Mouse (Mus musculus): ENCODE measurements around the gene Pcna. TPM values are rescaled to one million over a fixed set of nuclear protein-coding genes. Genes with fewer than 3 reads are reported as not detected.

The Pcna gene
- total and polyA plus RNA-seq, 3 experiments, result 308 to 541 (median 427) TPM

DNA sequence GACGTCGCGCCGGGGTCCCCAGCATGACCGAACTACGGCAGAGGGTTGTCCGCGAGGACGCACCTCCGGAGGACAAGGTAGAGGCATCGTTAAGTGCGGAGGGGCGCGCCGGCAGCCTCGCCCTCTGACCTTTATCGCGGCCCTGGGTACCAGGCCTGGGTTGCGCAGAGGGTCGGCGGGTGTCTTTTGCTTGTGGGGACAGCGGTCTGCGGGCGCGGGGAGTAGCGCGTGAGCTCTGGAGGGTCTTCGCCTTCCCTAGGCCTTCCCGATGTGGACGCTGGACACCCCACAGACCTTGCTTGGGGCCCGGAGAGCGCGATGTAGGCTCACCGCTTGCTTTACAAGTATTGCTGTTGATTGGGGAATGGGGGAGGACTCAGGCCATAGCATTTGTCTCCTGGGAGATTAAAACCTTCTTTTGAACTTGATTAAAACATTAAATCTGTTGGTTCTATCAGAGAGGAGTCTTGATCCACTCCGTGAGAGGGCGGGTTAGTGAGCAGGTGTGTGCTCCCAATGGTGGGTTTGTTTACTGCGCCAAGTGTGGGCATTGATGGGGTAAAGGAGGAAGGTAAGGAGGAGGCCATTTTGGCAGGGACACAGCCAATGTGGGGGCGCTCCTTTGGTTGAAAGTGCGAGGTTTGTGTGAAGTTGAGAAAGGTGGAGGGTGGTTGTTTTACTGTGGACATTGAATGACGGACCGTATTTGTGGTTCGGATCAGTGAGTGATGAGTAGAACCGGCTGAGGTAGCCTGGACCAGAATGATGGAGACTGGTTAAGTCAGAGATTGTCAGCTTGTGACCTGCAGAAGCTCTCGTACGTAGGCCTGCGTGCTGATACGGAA, 10.5 kb upstream of the Pcna start:
- H3K36me3 ChIP-seq (ENCODE audit: control insufficient read depth in 1 of 2, insufficient read depth in 2 of 2, low read length in 2 of 2), result peaks cover 0 to 14% of the 10 kb centered on the region in 2 experiments; a peak in 2 of 4 replicates
- no peaks in the 10 kb centered on the region for H3K27me3 ChIP-seq (ENCODE audit: control insufficient read depth in 1 of 2, insufficient read depth in 2 of 2, low read length in 2 of 2)
- H3K4me3 ChIP-seq (ENCODE audit: control insufficient read depth in 1 of 2, insufficient read depth in 1 of 2, low read depth in 2 of 2, low read length in 2 of 2), result peak overlapping the region; percentile 97
- peak; percentile 73 for DNase-seq (ENCODE audit: low read depth, low spot score)
- H3K9me3 ChIP-seq (replicated peaks; ENCODE audit: insufficient read depth, low read length), result no peaks in the 10 kb centered on the region
- peaks cover 9% of the 10 kb centered on the region for H3K79me2 ChIP-seq (ENCODE audit: control insufficient read depth, insufficient read depth, low read length, poor library complexity)
- H3K27ac ChIP-seq (ENCODE audit: control insufficient read depth, low read depth, low read length), result peak overlapping the region; percentile 32
- H3K9ac ChIP-seq (ENCODE audit: control insufficient read depth, low read depth, low read length, poor library complexity, severe bottlenecking), result peak overlapping the region; percentile 89
- H3K4me1 ChIP-seq (ENCODE audit: control insufficient read depth in 1 of 2, insufficient read depth in 2 of 2, low read length in 2 of 2), result peaks cover 3 to 11% of the 10 kb centered on the region in 2 experiments; a peak in 3 of 4 replicates
- no peak for TF ChIP-seq MEF2A (IDR thresholded peaks at IDR 0.05; ENCODE audit: extremely low read depth, insufficient replicate concordance, low read depth, low read length, poor library complexity, severe bottlenecking)
- TF ChIP-seq NRF1 (IDR thresholded peaks at IDR 0.05; ENCODE audit: insufficient read depth, low read depth, low read length, poor library complexity, severe bottlenecking), result no peak
- TF ChIP-seq TAL1 (IDR thresholded peaks at IDR 0.05; ENCODE audit: low read length), result no peak
- TF ChIP-seq ZMIZ1 (IDR thresholded peaks at IDR 0.05; ENCODE audit: low read depth, low read length), result 0 out of 2 replicates have a peak, but pooled peaks have one; percentile 14
- TF ChIP-seq MYB (IDR thresholded peaks at IDR 0.05; ENCODE audit: low read depth, low read length), result no peak
- TF ChIP-seq TBP (IDR thresholded peaks at IDR 0.05; ENCODE audit: low read depth, low read length), result no peak
- TF ChIP-seq GABPA (IDR thresholded peaks at IDR 0.05; ENCODE audit: low read depth, low read length), result no peak
- no peak for TF ChIP-seq GATA1 (IDR thresholded peaks at IDR 0.05; ENCODE audit: low read depth, low read length)
- TF ChIP-seq ZC3H11A (IDR thresholded peaks at IDR 0.05; ENCODE audit: low read depth, low read length), result no peak
- 0 out of 2 replicates have a peak, but pooled peaks have one; percentile 62 for TF ChIP-seq MAZ (IDR thresholded peaks at IDR 0.05; ENCODE audit: low read depth, low read length)
- TF ChIP-seq MXI1 (IDR thresholded peaks at IDR 0.05; ENCODE audit: low read depth, low read length), result peak; percentile 16; the same call in 1 of the 2 replicates
- no peak for TF ChIP-seq POLR2AphosphoS5 (IDR thresholded peaks at IDR 0.05; ENCODE audit: borderline replicate concordance, low read depth, low read length)
- TF ChIP-seq BHLHE40 (IDR thresholded peaks at IDR 0.05; ENCODE audit: borderline replicate concordance, low read depth, low read length), result no peak
- TF ChIP-seq TCF12 (IDR thresholded peaks at IDR 0.05; ENCODE audit: low read depth, low read length), result no peak
- TF ChIP-seq NELFE (IDR thresholded peaks at IDR 0.05; ENCODE audit: low read depth, low read length), result no peak
- no peak; a peak in 1 of 4 replicates for TF ChIP-seq POLR2A (IDR thresholded peaks at IDR 0.05; ENCODE audit: control insufficient read depth in 1 of 2, insufficient read depth in 1 of 2, low read depth in 1 of 2, low read length in 2 of 2, poor library complexity in 1 of 2)
- TF ChIP-seq SMC3 (IDR thresholded peaks at IDR 0.05; ENCODE audit: low read depth, low read length), result no peak
- TF ChIP-seq MAFK (IDR thresholded peaks at IDR 0.05; ENCODE audit: borderline replicate concordance, low read depth, low read length), result no peak
- no peak for TF ChIP-seq ZKSCAN1 (IDR thresholded peaks at IDR 0.05; ENCODE audit: low read depth, low read length)
- TF ChIP-seq RCOR1 (IDR thresholded peaks at IDR 0.05; ENCODE audit: low read depth, low read length), result peak; percentile 15; the same call in 1 of the 2 replicates
- TF ChIP-seq ETS1 (IDR thresholded peaks at IDR 0.05; ENCODE audit: low read depth, low read length), result no peak
- no peak for TF ChIP-seq JUND (IDR thresholded peaks at IDR 0.05; ENCODE audit: low read depth, low read length)
- no peak for TF ChIP-seq RAD21 (IDR thresholded peaks at IDR 0.05; ENCODE audit: low read depth, low read length)
- no peak for TF ChIP-seq EP300 (IDR thresholded peaks at IDR 0.05; ENCODE audit: low read depth in 1 of 2, low read length in 2 of 2)
- TF ChIP-seq KAT2A (conservative IDR thresholded peaks at IDR 0.05; ENCODE audit: low read depth, low read length), result no peak; the same call in 1 of the 2 replicates
- no peak for TF ChIP-seq UBTF (IDR thresholded peaks at IDR 0.05; ENCODE audit: borderline replicate concordance, insufficient read depth, low read depth, low read length)
- peak; percentile 62 for TF ChIP-seq SIN3A (IDR thresholded peaks at IDR 0.05; ENCODE audit: low read length)
- no peak for TF ChIP-seq ELF1 (IDR thresholded peaks at IDR 0.05; ENCODE audit: low read depth, low read length)
- 0 out of 2 replicates have a peak, but pooled peaks have one; percentile 15 for TF ChIP-seq MAX (IDR thresholded peaks at IDR 0.05; ENCODE audit: low read length)
- no peak for TF ChIP-seq USF1 (IDR thresholded peaks at IDR 0.05; ENCODE audit: low read depth, low read length)
- TF ChIP-seq HCFC1 (IDR thresholded peaks at IDR 0.05; ENCODE audit: low read depth, low read length), result peak; percentile 35; the same call in 1 of the 2 replicates
- TF ChIP-seq CTCF (IDR thresholded peaks at IDR 0.05 in 2 of 3, conservative IDR thresholded peaks at IDR 0.05 in 1 of 3; ENCODE audit: control insufficient read depth in 1 of 3, insufficient read depth in 1 of 3, low read depth in 2 of 3, low read length in 3 of 3, poor library complexity in 1 of 3, severe bottlenecking in 1 of 3), result 0 out of 6 replicates have a peak, but pooled peaks of 1 of the 3 experiments have one; percentile 5
- TF ChIP-seq ZNF384 (IDR thresholded peaks at IDR 0.05; ENCODE audit: low read depth, low read length), result no peak
- TF ChIP-seq USF2 (IDR thresholded peaks at IDR 0.05; ENCODE audit: borderline replicate concordance in 1 of 2, insufficient read depth in 1 of 2, low read depth in 1 of 2, low read length in 2 of 2), result no peak
- TF ChIP-seq CHD2 (IDR thresholded peaks at IDR 0.05; ENCODE audit: low read length), result no peak
